Mouse (Mus musculus) forebrain, embryonic 10.5 days (tissue): Measurements from ENCODE around the gene Pdlim4. TPM values are rescaled to one million over a fixed set of nuclear protein-coding genes. Genes with fewer than 3 reads are reported as not detected.

Source experiments
- DNase-seq: peaks from one replicate; pipeline ENCODE4 v3.0.0-alpha.2; 2017; ENCODE audit warnings: low spot score; ENCODE audit errors: extremely low spot score
- H3K27ac ChIP-seq: fragments of 300-500 bp; sonication (generic); 2 replicates; pipeline ENCODE4 v1.5.1; 2016; ENCODE audit warnings: mild to moderate bottlenecking
- H3K27me3 ChIP-seq: fragments of 300-500 bp; sonication (generic); 2 replicates; pipeline ENCODE4 v1.6.1; 2016; ENCODE audit warnings: mild to moderate bottlenecking; ENCODE audit not compliant: poor library complexity, severe bottlenecking
- H3K36me3 ChIP-seq: fragments of 300-500 bp; sonication (generic); replicated peaks from 2 replicates; pipeline ENCODE4 v1.6.1; 2016; ENCODE audit warnings: mild to moderate bottlenecking, moderate library complexity
- H3K4me1 ChIP-seq: fragments of 300-500 bp; sonication (generic); 2 replicates; pipeline ENCODE4 v1.6.1; 2016
- H3K4me3 ChIP-seq: fragments of 300-500 bp; sonication (generic); 2 replicates; pipeline ENCODE4 v1.5.1; 2016; ENCODE audit warnings: mild to moderate bottlenecking, moderate library complexity
- H3K9me3 ChIP-seq: fragments of 300-500 bp; sonication (generic); 2 replicates; pipeline ENCODE4 v1.6.1; 2016; ENCODE audit warnings: mild to moderate bottlenecking, moderate library complexity
- WGBS: fragments of 180-500 bp; shearing (Covaris S2); methylation state at CpG from one replicate; pipeline ENCODE4 v1.1.7; 2016; 5-methylcytosine and 5-hydroxymethylcytosine counted together
- polyA plus RNA-seq: library from polyadenylated mRNA; unstranded; fragments of >200 nt; fragmentation: Nextera tagmentation; extraction: Ambion mirVana; gene quantifications from 2 replicates; pipeline ENCODE4 v1.2.1, GENCODE M21; 2016

Pdlim4 gene
- polyA plus RNA-seq, 1 experiment from 2014 or later = 53.1 TPM

DNA sequence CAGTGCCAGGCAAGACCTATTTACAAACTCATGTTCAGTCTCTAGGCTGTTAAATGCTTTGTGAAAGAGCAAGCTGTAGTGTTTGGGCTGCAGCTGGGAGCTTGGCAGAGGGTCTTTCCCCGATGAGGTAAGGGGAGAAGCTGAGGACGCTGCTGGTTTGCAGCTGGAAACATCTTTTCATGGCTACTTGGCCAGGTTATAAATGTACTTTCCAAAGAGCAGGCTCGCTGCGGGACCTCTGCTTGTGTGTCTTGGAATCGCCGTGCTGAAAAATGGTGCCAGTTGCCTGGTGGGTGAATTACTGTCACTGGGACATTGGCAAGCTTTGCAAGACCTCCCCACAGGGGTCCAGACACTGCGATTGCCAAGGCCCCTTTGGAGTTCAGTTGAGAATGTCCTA lies 38.4 kb upstream of the Pdlim4 start:
- H3K27me3 ChIP-seq = peaks cover 9% of the 10 kb centered on the region
- DNase-seq = no peak
- no peak overlapping the region for H3K27ac ChIP-seq
- WGBS = 90% methylated on average over 7 of the region's 7 CpGs
- no peaks in the 10 kb centered on the region for H3K9me3 ChIP-seq
- H3K36me3 ChIP-seq = no peaks in the 10 kb centered on the region
- H3K4me1 ChIP-seq = peaks cover 10% of the 10 kb centered on the region
- no peak overlapping the region for H3K4me3 ChIP-seq

DNA sequence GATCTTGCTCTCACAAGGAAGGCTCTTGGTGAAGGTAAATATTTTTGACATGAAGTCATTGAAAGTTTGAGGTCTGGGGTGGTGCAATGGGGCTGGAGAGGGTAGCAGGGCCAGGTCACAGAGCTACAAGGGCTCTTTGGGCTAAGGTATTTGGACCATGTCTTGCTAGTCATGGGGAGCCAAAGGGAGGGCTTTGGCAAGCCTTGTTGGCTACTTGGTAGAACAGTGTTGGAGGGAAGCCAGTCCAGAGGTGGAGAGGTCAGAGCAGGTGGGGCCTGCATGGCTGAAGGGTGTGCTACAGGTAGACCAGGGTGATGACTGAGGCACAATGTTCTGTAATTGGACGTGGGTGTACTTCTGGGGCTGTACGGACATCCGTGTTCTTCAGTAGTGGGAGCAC lies 37.9 kb upstream of the Pdlim4 start:
- 91% methylated on average over 3 of the region's 3 CpGs for WGBS
- no peaks in the 10 kb centered on the region for H3K36me3 ChIP-seq
- no peaks in the 10 kb centered on the region for H3K9me3 ChIP-seq
- no peak overlapping the region for H3K27ac ChIP-seq
- H3K27me3 ChIP-seq = peaks cover 15% of the 10 kb centered on the region
- peaks cover 5% of the 10 kb centered on the region; the same call in 1 of the 2 replicates for H3K4me1 ChIP-seq
- H3K4me3 ChIP-seq = no peak overlapping the region
- no peak for DNase-seq

DNA sequence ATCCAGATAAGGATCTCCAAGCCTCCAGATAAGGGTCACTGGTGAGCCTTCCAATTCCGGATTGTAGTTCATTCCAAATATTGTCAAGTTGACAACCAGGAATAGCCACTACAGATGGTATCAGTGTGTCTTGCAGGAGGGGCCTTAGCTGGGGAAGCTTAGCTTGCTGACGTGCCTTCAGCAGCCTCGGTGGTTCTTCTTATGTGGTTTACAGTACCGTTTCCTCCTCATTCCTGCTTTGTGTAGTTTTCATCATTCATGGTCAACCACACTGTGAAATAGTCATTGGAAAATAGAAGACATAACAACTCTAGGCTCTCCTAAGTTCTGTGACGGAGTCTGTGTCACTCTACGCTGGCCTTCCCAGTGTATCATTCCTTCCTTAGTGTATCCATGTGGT lies 36.2 kb upstream of the Pdlim4 start:
- Histone ChIP-seq H3K9me3 (no peaks in the 10 kb centered on the region), H3K27me3 (peaks cover 29% of the 10 kb centered on the region), H3K4me3 (no peak overlapping the region), H3K36me3 (no peaks in the 10 kb centered on the region), H3K27ac (no peak overlapping the region), H3K4me1 (peaks cover 22% of the 10 kb centered on the region)
- 92% methylated on average over 6 of the region's 6 CpGs for WGBS
- DNase-seq = no peak

DNA sequence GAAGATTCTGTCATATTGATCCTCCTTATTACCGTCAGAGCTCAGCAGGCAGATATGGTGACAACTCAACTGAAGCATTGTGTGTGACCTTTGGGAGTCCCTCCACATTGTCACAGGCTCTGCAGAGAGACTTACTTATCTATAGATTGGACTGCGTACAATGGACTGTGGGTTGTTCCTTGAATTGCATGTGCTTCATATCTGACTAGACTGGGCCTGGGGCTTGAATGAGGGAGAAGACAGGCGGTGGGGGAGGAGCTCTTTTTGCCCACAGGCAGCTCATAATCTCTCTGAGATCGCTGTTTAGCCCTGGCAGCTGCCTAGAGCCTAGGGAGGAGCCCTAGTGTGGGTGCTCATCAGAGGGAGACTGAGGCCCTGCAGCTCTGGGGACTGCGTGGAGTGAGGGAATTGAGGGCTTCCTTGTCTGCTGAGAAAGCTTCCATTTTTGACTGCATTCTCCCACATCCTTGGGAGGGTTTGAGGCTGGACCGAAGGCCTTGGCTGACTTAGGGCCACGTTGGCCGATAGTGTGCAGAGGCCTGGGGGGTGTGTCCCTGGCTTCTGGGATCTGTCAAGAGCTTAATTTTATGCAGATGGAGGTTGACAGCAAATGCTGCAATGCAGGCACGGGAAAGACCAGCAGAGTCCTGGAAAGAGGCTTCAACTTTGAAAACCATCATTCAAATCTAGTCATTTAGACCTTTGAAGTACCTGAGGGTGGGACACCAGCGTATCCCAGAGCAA lies 34.1 kb upstream of the Pdlim4 start:
- DNase-seq = no peak
- no peaks in the 10 kb centered on the region for H3K9me3 ChIP-seq
- peaks cover 40% of the 10 kb centered on the region for H3K27me3 ChIP-seq
- WGBS = 78% methylated on average over 10 of the region's 10 CpGs
- H3K4me3 ChIP-seq = no peak overlapping the region
- H3K27ac ChIP-seq = no peak overlapping the region
- peaks cover 23% of the 10 kb centered on the region for H3K4me1 ChIP-seq
- no peaks in the 10 kb centered on the region for H3K36me3 ChIP-seq

GRCm38 (mm10) chr11:54101701-54102100 lies 32.9 kb upstream of the Pdlim4 start:
- Histone ChIP-seq H3K4me3 (peak overlapping the region; percentile 75), H3K9me3 (no peaks in the 10 kb centered on the region), H3K36me3 (no peaks in the 10 kb centered on the region), H3K27me3 (peaks cover 40% of the 10 kb centered on the region), H3K4me1 (peaks cover 23% of the 10 kb centered on the region), H3K27ac (no peak overlapping the region)
- 76% methylated on average over 9 of the region's 9 CpGs for WGBS
- DNase-seq = no peak

DNA sequence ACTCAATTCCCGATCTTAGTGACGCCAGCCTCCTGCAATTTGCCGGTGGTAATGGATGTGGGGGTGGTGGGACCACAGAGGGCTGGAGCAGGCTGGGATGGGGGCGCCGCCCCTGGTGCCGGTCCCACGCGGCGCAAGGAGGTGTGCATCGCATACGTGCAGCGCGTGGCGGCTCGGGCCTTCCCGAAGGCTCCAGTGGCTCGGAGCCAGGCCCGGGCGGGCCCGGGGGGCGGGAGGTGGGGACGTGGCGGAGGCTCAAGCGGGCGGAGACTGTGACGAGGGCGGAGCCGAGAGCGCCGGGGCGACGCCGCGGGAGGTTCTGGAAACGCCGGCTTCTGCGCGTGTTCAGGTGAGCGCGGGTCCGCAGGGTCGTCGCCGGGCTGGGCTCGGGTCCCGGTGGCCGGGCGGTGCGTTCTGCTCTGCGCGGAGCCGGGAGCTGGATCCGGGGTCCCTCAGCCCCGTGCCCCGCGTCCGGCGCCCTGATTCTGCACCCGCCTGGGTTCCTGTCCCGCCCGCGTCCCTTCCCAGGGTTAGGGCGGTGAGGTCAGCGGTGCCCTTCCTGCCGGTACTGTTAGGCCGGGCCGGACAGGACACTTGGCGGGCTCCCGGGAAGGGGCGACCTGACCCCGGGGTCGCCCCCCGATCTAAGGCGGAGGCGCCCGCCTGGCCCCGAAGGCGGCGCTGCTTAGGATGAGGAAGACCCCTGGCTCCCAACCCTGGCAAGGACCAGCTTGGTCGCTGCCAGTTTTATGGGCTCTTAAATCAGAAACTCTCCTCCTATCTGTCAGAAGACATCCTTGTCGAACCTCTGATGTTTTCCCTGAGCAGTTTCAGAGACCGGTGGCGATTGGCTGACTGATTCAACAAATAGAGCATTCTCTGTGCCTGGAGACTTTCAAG lies 32.1 kb upstream of the Pdlim4 start:
- Histone ChIP-seq H3K27ac (peak overlapping the region; percentile 85), H3K9me3 (no peaks in the 10 kb centered on the region), H3K4me3 (peak overlapping the region; percentile 75), H3K4me1 (peaks cover 23% of the 10 kb centered on the region), H3K27me3 (peaks cover 40% of the 10 kb centered on the region), H3K36me3 (no peaks in the 10 kb centered on the region)
- under 1% methylated on average over 76 of the region's 83 CpGs for WGBS
- DNase-seq = peak; percentile 69

DNA sequence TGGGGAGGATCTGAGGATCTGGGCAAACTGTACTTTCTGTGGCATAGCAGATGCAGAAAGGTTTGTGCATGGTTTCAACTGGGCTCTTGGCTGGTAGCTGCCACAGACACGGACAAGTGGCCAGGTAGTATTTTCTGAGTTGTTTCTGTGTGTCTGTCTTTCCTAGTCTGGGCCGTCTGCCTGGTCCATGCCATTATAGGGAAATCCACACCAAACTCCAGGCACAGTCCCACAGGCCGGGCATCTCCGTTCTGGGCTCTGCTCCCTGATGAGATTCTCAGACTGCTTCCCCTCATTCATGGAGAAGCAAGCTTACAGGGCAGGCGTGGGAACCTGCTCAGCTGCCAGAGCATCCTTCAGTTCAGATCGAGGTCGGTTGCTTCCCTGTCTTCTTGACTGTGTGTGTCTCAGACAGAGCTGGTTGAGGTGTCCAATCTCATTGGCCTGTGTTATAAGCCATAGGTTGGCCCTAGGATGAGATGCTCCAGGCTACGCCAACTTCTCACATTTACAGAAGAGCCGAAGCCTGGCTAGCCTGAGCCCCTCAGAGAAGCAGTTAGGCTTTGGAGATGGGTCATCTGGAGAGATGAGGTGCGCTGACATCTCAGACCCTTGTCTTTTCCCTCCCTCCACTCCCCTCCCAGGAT lies 31.4 kb upstream of the Pdlim4 start, which contains the start of gene P4ha2:
P4ha2 (plus strand) TSS at position 51 of the 647 bp plus-strand sequence.
- Histone ChIP-seq H3K4me1 (peaks cover 23% of the 10 kb centered on the region), H3K27ac (peak within 1 kb of the TSS; percentile 85), H3K4me3 (peak within 1 kb of the TSS; percentile 75), H3K27me3 (peaks cover 40% of the 10 kb centered on the region), H3K36me3 (no peaks in the 10 kb centered on the region), H3K9me3 (no peaks in the 10 kb centered on the region)
- no peak for DNase-seq
- whole genome bisulfite sequencing = 49% methylated on average over 10 of the region's 10 CpGs

GRCm38 (mm10) chr11:54093000-54093399 lies 24.2 kb upstream of the Pdlim4 start:
- 4% methylated on average over 3 of the region's 3 CpGs for WGBS
- Histone ChIP-seq H3K27ac (no peak overlapping the region), H3K4me3 (no peak overlapping the region), H3K27me3 (no peaks in the 10 kb centered on the region), H3K4me1 (peaks cover 12% of the 10 kb centered on the region; the same call in 1 of the 2 replicates), H3K36me3 (no peaks in the 10 kb centered on the region), H3K9me3 (no peaks in the 10 kb centered on the region)
- no peak for DNase-seq

DNA sequence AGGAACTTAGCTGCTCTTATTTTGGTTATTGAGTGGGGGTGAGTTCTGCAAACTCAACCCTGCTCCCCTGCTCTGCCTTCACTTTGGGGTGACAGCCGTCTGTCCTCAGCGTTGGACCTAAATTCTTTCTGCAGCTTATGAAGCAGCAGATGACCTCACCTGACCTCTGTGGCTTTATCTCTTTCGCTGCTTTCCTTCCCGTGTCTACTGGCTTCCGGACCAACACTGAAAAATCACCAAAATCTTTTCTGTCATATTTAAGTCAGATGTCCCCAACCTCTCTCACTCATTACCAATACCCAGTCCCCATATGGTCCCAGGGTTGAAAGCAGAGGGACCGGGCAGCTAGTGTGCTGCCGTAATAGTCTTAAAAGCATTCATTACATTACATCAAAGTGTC lies 23.4 kb upstream of the Pdlim4 start:
- Histone ChIP-seq H3K9me3 (no peaks in the 10 kb centered on the region), H3K27ac (no peak overlapping the region), H3K4me1 (peaks cover 12% of the 10 kb centered on the region; the same call in 1 of the 2 replicates), H3K27me3 (no peaks in the 10 kb centered on the region), H3K4me3 (no peak overlapping the region), H3K36me3 (no peaks in the 10 kb centered on the region)
- DNase-seq = no peak
- 68% methylated on average over 7 of the region's 7 CpGs for WGBS

DNA sequence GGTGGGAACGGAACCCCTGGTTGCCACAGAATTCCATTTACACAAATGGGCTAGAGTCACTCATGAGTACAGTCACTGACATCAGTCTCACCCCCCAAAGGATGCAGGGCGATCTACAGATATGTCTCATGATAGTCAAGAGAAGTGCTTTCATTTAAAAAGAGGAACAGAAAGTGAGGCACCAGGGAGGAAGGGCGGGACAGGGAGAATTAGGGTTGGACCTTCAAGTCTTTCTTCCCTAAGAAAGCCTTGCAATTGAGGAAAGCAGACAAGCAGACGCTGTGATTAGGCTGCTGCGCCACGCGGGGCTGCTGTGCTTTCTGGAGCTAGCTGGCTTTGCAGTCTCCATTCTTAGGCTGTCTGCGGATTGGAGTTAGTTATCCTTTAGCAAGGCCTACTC lies 22.9 kb upstream of the Pdlim4 start:
- DNase-seq = no peak
- H3K9me3 ChIP-seq = no peaks in the 10 kb centered on the region
- no peak overlapping the region for H3K27ac ChIP-seq
- no peaks in the 10 kb centered on the region for H3K36me3 ChIP-seq
- WGBS = 62% methylated on average over 8 of the region's 8 CpGs
- H3K27me3 ChIP-seq = no peaks in the 10 kb centered on the region
- no peak overlapping the region for H3K4me3 ChIP-seq
- peaks cover 12% of the 10 kb centered on the region; the same call in 1 of the 2 replicates for H3K4me1 ChIP-seq

- H3K36me3 ChIP-seq = no peaks in the 10 kb centered on the region
- H3K9me3 ChIP-seq = no peaks in the 10 kb centered on the region
- H3K27ac ChIP-seq = no peak overlapping the region
- H3K4me3 ChIP-seq = no peak overlapping the region
- WGBS = 93% methylated on average over 1 of the region's 1 CpGs
- no peaks in the 10 kb centered on the region for H3K27me3 ChIP-seq
- no peak for DNase-seq
- H3K4me1 ChIP-seq = peaks cover 12% of the 10 kb centered on the region; the same call in 1 of the 2 replicates
Observed at GRCm38 (mm10) chr11:54090091-54090879, 21.5 kb upstream of the Pdlim4 start.

- Histone ChIP-seq H3K9me3 (no peaks in the 10 kb centered on the region), H3K4me1 (peaks cover 12% of the 10 kb centered on the region; the same call in 1 of the 2 replicates), H3K27me3 (no peaks in the 10 kb centered on the region), H3K36me3 (no peaks in the 10 kb centered on the region), H3K27ac (no peak overlapping the region), H3K4me3 (no peak overlapping the region)
- peak; percentile 67 for DNase-seq
- 57% methylated on average over 5 of the region's 5 CpGs for WGBS
Observed at GRCm38 (mm10) chr11:54088947-54089317, 20.1 kb upstream of the Pdlim4 start.
